Mouse (Mus musculus) liver, embryonic 13.5 days (tissue): ENCODE data around the gene Prl2c3. TPM values are rescaled to one million over a fixed set of nuclear protein-coding genes. Genes with fewer than 3 reads are reported as not detected.
"Not testable (repeated sequence)": the region's sequence is repeated elsewhere in the genome, so short reads cannot be mapped to it uniquely, and the experiment has no call there.

Experiments used
- ATAC-seq: fragments of 200-750 bp; cut with Nextera tagmentation; 2 replicates; pipeline ENCODE4 v1.8.0; 2017; ENCODE audit warnings: low read depth, mild to moderate bottlenecking, moderate number of reproducible peaks, moderate library complexity
- DNase-seq: peaks from one replicate; pipeline ENCODE4 v3.0.0; 2022
- H3K27ac ChIP-seq: fragments of 300-500 bp; sonication (generic); 2 replicates; pipeline ENCODE4 v1.5.1; 2015; ENCODE audit warnings: moderate library complexity, mild to moderate bottlenecking, inconsistent platforms
- H3K27me3 ChIP-seq: fragments of 300-500 bp; sonication (generic); 2 replicates; pipeline ENCODE4 v1.6.1; 2015; ENCODE audit warnings: mild to moderate bottlenecking, inconsistent platforms
- H3K36me3 ChIP-seq: fragments of 300-500 bp; sonication (generic); 2 replicates; pipeline ENCODE4 v1.6.1; 2015; ENCODE audit warnings: mild to moderate bottlenecking, inconsistent platforms
- H3K4me1 ChIP-seq: fragments of 300-500 bp; sonication (generic); replicated peaks from 2 replicates; pipeline ENCODE4 v1.6.1; 2015; ENCODE audit warnings: inconsistent platforms
- H3K4me2 ChIP-seq: fragments of 300-500 bp; sonication (generic); 2 replicates; pipeline ENCODE4 v1.6.1; 2015; ENCODE audit warnings: inconsistent platforms, mild to moderate bottlenecking, moderate library complexity
- H3K4me3 ChIP-seq: fragments of 300-500 bp; sonication (generic); replicated peaks from 2 replicates; pipeline ENCODE4 v1.5.1; 2015; ENCODE audit warnings: mild to moderate bottlenecking, inconsistent platforms
- H3K9ac ChIP-seq: fragments of 300-500 bp; sonication (generic); 2 replicates; pipeline ENCODE4 v1.6.1; 2015; ENCODE audit warnings: mild to moderate bottlenecking, inconsistent platforms
- H3K9me3 ChIP-seq: fragments of 300-500 bp; sonication (generic); replicated peaks from 2 replicates; pipeline ENCODE4 v1.6.1; 2016; ENCODE audit warnings: inconsistent platforms
- WGBS: fragments of 180-500 bp; shearing (Covaris S2); methylation state at CpG from one replicate; pipeline ENCODE4 v1.1.7; 2015; ENCODE audit not compliant: insufficient replicate concordance; 5-methylcytosine and 5-hydroxymethylcytosine counted together
- polyA plus RNA-seq: library from polyadenylated mRNA; unstranded; fragments of >200 nt; fragmentation: Nextera tagmentation; extraction: Ambion mirVana; gene quantifications from 2 replicates; pipeline ENCODE4 v1.2.1, GENCODE M21; 2015

Gene Prl2c3
- polyA plus RNA-seq, 1 experiment from 2014 or later, result not detected

DNA sequence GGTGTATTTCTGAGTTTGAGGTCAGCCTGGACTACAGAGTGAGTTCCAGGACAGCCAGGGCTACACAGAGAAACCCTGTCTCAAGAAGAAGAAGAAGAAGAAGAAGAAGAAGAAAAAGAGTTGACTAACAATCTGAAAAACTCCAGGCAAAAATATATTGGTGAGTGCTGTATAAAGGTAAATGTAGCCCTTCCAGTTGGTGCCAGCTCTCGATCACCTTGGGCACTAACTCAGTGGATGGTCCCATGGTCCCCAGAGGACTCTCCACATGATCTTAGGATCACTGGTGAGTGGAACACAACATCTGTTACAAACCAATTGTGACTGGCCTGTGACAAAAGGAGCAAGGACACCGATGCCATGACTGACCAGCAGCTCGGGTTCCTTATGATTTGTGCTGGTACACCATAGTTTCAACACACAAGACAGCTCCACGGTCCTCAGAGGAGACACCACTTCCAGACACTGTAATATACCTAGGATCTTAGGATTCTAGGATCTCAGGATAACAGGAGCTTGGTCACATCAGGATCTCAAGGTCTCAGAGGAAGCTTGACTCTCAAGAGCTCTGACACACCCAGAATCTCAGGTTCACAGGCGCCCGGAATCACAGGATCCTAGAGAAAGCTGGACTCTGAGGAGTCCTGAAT lies 30.3 kb downstream of the Prl2c3 start:
- not testable (repeated sequence) for H3K9ac ChIP-seq

More for the DNA sequence above, 30.3 kb downstream of the Prl2c3 start:
- H3K4me2 ChIP-seq, H3K36me3 ChIP-seq, ATAC-seq, H3K4me3 ChIP-seq, H3K27ac ChIP-seq, H3K4me1 ChIP-seq, H3K9me3 ChIP-seq, DNase-seq, H3K27me3 ChIP-seq: not testable (repeated sequence)
- 61% methylated on average over 6 of the region's 6 CpGs for WGBS

Other genes with a start within 250 kb of the Prl2c3 start
- 1.9 TPM in 2 replicates for gene Ero1lb, start 234.2 kb downstream of the Prl2c3 start, polyA plus RNA-seq
- not detected in 2 replicates for gene Prl2c2, start 205.3 kb upstream of the Prl2c3 start, polyA plus RNA-seq